Mouse (Mus musculus) kidney, embryonic 14.5 days (tissue): ENCODE data around the gene Abhd16b. TPM values are rescaled to one million over a fixed set of nuclear protein-coding genes. Genes with fewer than 3 reads are reported as not detected.

ENCODE experiments used
- ATAC-seq: fragments of 200-750 bp; cut with Nextera tagmentation; 2 replicates; pipeline ENCODE4 v1.8.0; 2017; ENCODE audit warnings: moderate number of reproducible peaks, mild to moderate bottlenecking, moderate TSS enrichment, moderate library complexity; ENCODE audit not compliant: low FRiP score, low TSS enrichment
- H3K27ac ChIP-seq: fragments of 300-500 bp; sonication (generic); 2 replicates; pipeline ENCODE4 v1.5.1; 2014; ENCODE audit warnings: low read depth, mild to moderate bottlenecking, low read length, moderate library complexity, mixed read lengths
- H3K27me3 ChIP-seq: fragments of 300-500 bp; sonication (generic); 2 replicates; pipeline ENCODE4 v1.6.1; 2014; ENCODE audit warnings: mild to moderate bottlenecking, low read length; ENCODE audit not compliant: control insufficient read depth, insufficient read depth
- H3K36me3 ChIP-seq: fragments of 300-500 bp; sonication (generic); 2 replicates; pipeline ENCODE4 v1.6.1; 2014; ENCODE audit warnings: low read length, mixed read lengths; ENCODE audit not compliant: control insufficient read depth, insufficient read depth
- H3K4me1 ChIP-seq: fragments of 300-500 bp; sonication (generic); 2 replicates; pipeline ENCODE4 v1.6.1; 2014; ENCODE audit warnings: low read length, mixed read lengths; ENCODE audit not compliant: control insufficient read depth, insufficient read depth
- H3K4me2 ChIP-seq: fragments of 300-500 bp; sonication (generic); replicated peaks from 2 replicates; pipeline ENCODE4 v1.6.1; 2014; ENCODE audit warnings: low read depth, mild to moderate bottlenecking, low read length
- H3K4me3 ChIP-seq: fragments of 300-500 bp; sonication (generic); 2 replicates; pipeline ENCODE4 v1.5.1; 2014; ENCODE audit warnings: mild to moderate bottlenecking, low read length
- H3K9ac ChIP-seq: fragments of 300-500 bp; sonication (generic); 2 replicates; pipeline ENCODE4 v1.6.1; 2014; ENCODE audit warnings: low read depth, mild to moderate bottlenecking, low read length, moderate library complexity
- H3K9me3 ChIP-seq: fragments of 300-500 bp; sonication (generic); 2 replicates; pipeline ENCODE4 v1.6.1; 2016; ENCODE audit warnings: low read length; ENCODE audit not compliant: control insufficient read depth
- WGBS: fragments of 180-500 bp; shearing (Covaris S2); extraction: QIAGEN DNeasy Blood & Tissue Kit; methylation state at CpG from one replicate; pipeline ENCODE4 v1.1.7; 2014; 5-methylcytosine and 5-hydroxymethylcytosine counted together
- polyA plus RNA-seq: library from polyadenylated mRNA; unstranded; fragments of >200 nt; fragmentation: Nextera tagmentation; extraction: Ambion mirVana; gene quantifications from 2 replicates; pipeline ENCODE4 v1.2.1, GENCODE M21; 2014

Gene Abhd16b
- polyA plus RNA-seq, 1 experiment from 2014 or later: 0.19 TPM

- Histone ChIP-seq H3K27me3 (no peaks in the 10 kb centered on the region), H3K9me3 (no peaks in the 10 kb centered on the region), H3K9ac (peak overlapping the region; percentile 42; the same call in 1 of the 2 replicates), H3K4me2 (peak overlapping the region; percentile 77), H3K4me1 (0 out of 2 replicates have a peak, but pooled peaks cover 2% of the 10 kb centered on the region), H3K4me3 (peak overlapping the region; percentile 90), H3K36me3 (peaks cover 20% of the 10 kb centered on the region), H3K27ac (peak overlapping the region; percentile 93)
- 13% methylated on average over 8 of the region's 8 CpGs for WGBS
- ATAC-seq: peak; percentile 70
Observed at GRCm38 (mm10) chr2:181496281-181496680, 3.3 kb downstream of the Abhd16b start.

GRCm38 (mm10) chr2:181496831-181497547 is 4.0 kb downstream of the Abhd16b start, which contains the start of gene Tpd52l2:
Gene Tpd52l2 (plus strand): TSS chr2:181497142.
- Histone ChIP-seq H3K9me3 (no peaks in the 10 kb centered on the region), H3K4me1 (0 out of 2 replicates have a peak, but pooled peaks cover 2% of the 10 kb centered on the region), H3K4me2 (peak within 1 kb of the TSS; percentile 77), H3K27me3 (no peaks in the 10 kb centered on the region), H3K27ac (peak within 1 kb of the TSS; percentile 93), H3K9ac (peak within 1 kb of the TSS; percentile 90), H3K4me3 (peak within 1 kb of the TSS; percentile 90), H3K36me3 (peaks cover 27% of the 10 kb centered on the region)
- under 1% methylated on average over 46 of the region's 46 CpGs for WGBS
- ATAC-seq: peak; percentile 97

GRCm38 (mm10) chr2:181497548-181497875 is 4.5 kb downstream of the Abhd16b start:
- Histone ChIP-seq H3K27me3 (no peaks in the 10 kb centered on the region), H3K4me2 (peak overlapping the region; percentile 69), H3K4me1 (0 out of 2 replicates have a peak, but pooled peaks cover 2% of the 10 kb centered on the region), H3K9me3 (no peaks in the 10 kb centered on the region), H3K27ac (peak overlapping the region; percentile 93), H3K4me3 (peak overlapping the region; percentile 90), H3K9ac (peak overlapping the region; percentile 90), H3K36me3 (peaks cover 32% of the 10 kb centered on the region)
- WGBS: under 1% methylated on average over 12 of the region's 12 CpGs
- peak; percentile 41 for ATAC-seq

- Histone ChIP-seq H3K4me2 (no peak overlapping the region), H3K27me3 (no peaks in the 10 kb centered on the region), H3K4me3 (no peak overlapping the region), H3K27ac (no peak overlapping the region), H3K36me3 (peaks cover 43% of the 10 kb centered on the region), H3K9me3 (no peaks in the 10 kb centered on the region), H3K9ac (no peak overlapping the region), H3K4me1 (0 out of 2 replicates have a peak, but pooled peaks cover 2% of the 10 kb centered on the region)
- 76% methylated on average over 4 of the region's 4 CpGs for WGBS
- ATAC-seq: no peak
Observed at GRCm38 (mm10) chr2:181498644-181499043, 5.6 kb downstream of the Abhd16b start.

- Histone ChIP-seq H3K9me3 (no peaks in the 10 kb centered on the region), H3K4me1 (no peaks in the 10 kb centered on the region), H3K36me3 (peaks cover 76% of the 10 kb centered on the region), H3K4me2 (no peak overlapping the region), H3K9ac (no peak overlapping the region), H3K4me3 (no peak overlapping the region), H3K27me3 (no peaks in the 10 kb centered on the region), H3K27ac (no peak overlapping the region)
- no peak for ATAC-seq
- WGBS: 74% methylated on average over 2 of the region's 2 CpGs
Observed at GRCm38 (mm10) chr2:181509191-181509590, 16.2 kb downstream of the Abhd16b start.

- no peaks in the 10 kb centered on the region for H3K4me1 ChIP-seq
- H3K36me3 ChIP-seq: peaks cover 83% of the 10 kb centered on the region
- no peaks in the 10 kb centered on the region for H3K9me3 ChIP-seq
- H3K27ac ChIP-seq: no peak overlapping the region
- H3K27me3 ChIP-seq: no peaks in the 10 kb centered on the region
- no peak overlapping the region for H3K9ac ChIP-seq
- no peak overlapping the region for H3K4me2 ChIP-seq
- whole genome bisulfite sequencing: 98% methylated on average over 8 of the region's 8 CpGs
- ATAC-seq: no peak
- no peak overlapping the region for H3K4me3 ChIP-seq
Observed at GRCm38 (mm10) chr2:181511231-181511630, 18.2 kb downstream of the Abhd16b start.

- H3K4me2 ChIP-seq: peak overlapping the region; percentile 61
- H3K27ac ChIP-seq: peak overlapping the region; percentile 96
- WGBS: 65% methylated on average over 3 of the region's 3 CpGs
- H3K9me3 ChIP-seq: no peaks in the 10 kb centered on the region
- ATAC-seq: no peak
- H3K4me3 ChIP-seq: peak overlapping the region; percentile 94
- peak overlapping the region; percentile 96; the same call in 1 of the 2 replicates for H3K9ac ChIP-seq
- peaks cover 15% of the 10 kb centered on the region; the same call in 1 of the 2 replicates for H3K4me1 ChIP-seq
- H3K36me3 ChIP-seq: peaks cover 42% of the 10 kb centered on the region
- no peaks in the 10 kb centered on the region for H3K27me3 ChIP-seq
Observed at GRCm38 (mm10) chr2:181519201-181519600, 26.2 kb downstream of the Abhd16b start.

- ATAC-seq: peak; percentile 98
- no peaks in the 10 kb centered on the region for H3K9me3 ChIP-seq
- H3K9ac ChIP-seq: peak within 1 kb of the TSS; percentile 96
- peak within 1 kb of the TSS; percentile 94 for H3K4me3 ChIP-seq
- under 1% methylated on average over 74 of the region's 74 CpGs for WGBS
- H3K27me3 ChIP-seq: no peaks in the 10 kb centered on the region
- H3K4me2 ChIP-seq: peak within 1 kb of the TSS; percentile 64
- peak within 1 kb of the TSS; percentile 96 for H3K27ac ChIP-seq
- H3K4me1 ChIP-seq: peaks cover 15% of the 10 kb centered on the region; the same call in 1 of the 2 replicates
- H3K36me3 ChIP-seq: peaks cover 31% of the 10 kb centered on the region
Observed at GRCm38 (mm10) chr2:181520118-181520935, 27.3 kb downstream of the Abhd16b start, which contains the start of gene Dnajc5. Gene Dnajc5 (plus strand): TSS chr2:181520485.
